Mouse (Mus musculus): ENCODE measurements at regions not wholly inside any gene's neighbourhood (a gene's known extent, or its start where the extent isn't known, plus 50 kb on each side); places are given as distances from the start of the nearest gene placed in this dataset.

DNA sequence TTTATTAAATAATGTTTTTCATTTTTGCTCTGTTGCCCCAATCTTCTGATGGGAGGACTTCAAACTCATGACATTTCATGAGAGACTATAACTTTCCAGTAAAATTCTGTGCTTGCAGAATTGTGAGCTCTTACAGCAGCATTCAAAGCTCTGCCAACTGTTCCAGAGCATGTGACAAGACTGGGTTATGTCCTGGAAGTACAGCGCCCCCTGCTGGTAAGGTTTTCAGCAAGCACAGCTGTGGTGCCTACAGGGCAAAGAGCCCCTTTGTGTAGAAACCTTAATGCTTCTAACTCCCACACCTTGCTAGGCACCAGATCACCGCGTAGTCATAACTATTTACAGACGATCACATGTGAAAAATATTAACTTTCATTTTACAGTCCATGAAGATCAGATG lies 209.4 kb downstream of the Sec23a start:
- TF ChIP-seq CTCF (IDR thresholded peaks at IDR 0.05; ENCODE audit: low read depth) = peak; percentile 82
- no peak for TF ChIP-seq EP300 (IDR thresholded peaks at IDR 0.05; ENCODE audit: low read depth)

All from heart, postnatal 0 days (tissue).